Mouse (Mus musculus) ovary, postnatal 10 days (tissue): ENCODE data around the gene Lrrc74b.
"Not testable (repeated sequence)": the region's sequence is repeated elsewhere in the genome, so short reads cannot be mapped to it uniquely, and the experiment has no call there.

Experiments
- DNase-seq: peaks from one replicate; pipeline ENCODE4 v3.0.0; 2022; ENCODE audit warnings: low spot score

Gene Lrrc74b

GRCm38 (mm10) chr16:17552837-17553236, 8.2 kb downstream of the Lrrc74b start:
- no peak for DNase-seq

GRCm38 (mm10) chr16:17542632-17543031, 18.4 kb downstream of the Lrrc74b start:
- DNase-seq, result no peak

GRCm38 (mm10) chr16:17536584-17536983, 24.5 kb downstream of the Lrrc74b start:
- DNase-seq, result no peak

DNA sequence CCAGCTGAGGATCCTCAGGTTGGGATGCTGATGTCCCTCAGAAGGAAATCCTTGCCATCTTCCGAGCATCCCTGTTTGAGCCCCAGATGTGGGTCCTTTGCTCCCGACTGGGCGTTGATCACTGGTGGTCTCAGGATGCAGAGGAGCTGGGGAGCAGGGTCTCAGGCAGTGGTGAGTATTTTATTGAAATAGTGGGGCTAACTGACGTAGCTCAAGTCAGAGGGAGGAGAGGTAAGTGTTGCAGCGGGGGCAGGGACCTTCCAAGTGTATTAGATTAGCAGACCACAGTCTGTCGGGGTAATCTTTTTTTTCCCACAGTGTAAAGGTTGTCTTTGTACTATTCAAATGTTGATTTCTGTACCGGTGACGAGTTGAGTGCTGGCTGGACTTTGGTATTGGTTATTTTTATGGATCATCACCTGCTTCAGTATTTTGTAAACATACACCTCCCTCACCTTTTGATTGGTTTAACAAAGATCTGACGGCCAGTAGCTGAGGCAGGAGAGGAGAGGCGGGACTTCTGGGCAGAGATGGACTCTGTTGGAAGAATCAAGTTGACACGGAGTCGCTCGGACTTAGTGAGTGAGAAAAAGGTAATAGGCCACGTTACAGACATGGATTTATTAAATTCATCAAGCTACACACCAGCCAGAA, 28.2 kb downstream of the Lrrc74b start:
- DNase-seq, result no peak

DNA sequence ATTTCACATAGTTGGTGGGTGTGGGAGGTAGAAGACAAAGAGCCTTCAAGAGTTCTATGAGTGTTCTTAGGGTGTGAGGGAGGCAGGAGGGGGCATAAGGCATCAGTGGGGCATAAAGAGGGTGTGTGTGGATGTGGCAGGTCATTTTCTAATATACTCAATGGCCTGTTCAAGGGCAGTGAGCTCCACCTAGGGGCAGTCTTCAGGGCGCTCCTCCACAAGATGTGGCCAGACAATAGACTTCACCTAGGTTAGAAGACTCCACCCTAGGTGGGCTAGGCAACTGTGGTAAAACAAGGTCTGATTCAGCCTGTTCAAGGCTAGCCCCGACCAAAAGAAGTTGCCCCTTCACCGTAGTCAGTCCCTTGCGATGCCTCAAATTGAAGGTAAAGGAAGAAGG, 28.8 kb downstream of the Lrrc74b start:
- no peak for DNase-seq

GRCm38 (mm10) chr16:17530640-17531288, 30.3 kb downstream of the Lrrc74b start, which contains the start of gene Thap7:
Gene Thap7 (minus strand): TSS chr16:17531136.
- DNase-seq, result peak; percentile 90

DNA sequence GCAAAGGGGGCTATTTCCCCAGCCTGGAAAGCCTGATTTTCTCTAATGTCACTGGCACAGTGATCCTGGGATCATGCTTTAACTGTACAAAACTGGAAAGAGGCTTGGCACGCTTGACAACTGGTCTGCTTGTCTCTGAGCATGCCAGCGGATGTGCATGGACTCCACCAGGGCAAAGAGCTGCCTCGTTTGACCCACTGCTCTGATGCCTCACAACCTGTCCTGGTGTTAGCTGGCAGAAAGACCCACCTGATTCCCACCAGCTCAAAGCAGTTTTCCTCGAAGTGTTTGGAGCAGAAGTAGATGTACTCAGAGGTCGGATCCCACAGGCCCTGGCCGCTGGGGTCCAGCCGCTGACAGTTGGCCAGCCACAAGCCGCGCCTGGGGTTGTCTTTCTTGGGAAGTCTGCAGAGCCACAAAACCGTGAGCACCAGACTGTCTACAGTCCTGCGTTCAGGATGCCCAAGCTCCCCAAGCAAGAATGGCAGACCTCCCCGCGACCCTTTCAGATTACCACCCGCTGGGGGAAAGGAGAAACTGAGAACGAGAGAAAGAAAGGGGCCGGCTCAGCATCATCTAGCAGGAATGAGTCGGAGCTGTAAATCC, 31.0 kb downstream of the Lrrc74b start:
- DNase-seq, result no peak

DNA sequence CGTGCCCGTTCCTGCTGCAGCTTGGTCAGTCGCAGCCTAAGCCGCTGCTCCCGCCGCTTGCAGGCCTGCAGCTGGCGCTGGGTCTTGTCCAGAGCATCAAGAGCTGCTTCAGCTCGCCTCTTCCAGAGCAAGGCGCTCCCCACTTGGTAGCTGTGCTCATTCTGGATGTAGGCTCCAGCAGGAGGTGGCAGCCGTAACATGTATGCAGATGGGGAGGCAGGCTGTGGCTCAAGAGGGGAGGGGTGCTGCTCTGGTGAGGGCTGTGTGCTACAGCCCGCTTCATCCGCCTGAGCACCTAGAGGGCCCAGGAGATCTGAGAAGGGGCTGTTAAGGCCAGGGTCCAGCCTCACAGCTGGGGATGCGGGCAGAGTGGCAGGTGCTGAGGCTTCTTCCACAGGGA, 32.8 kb downstream of the Lrrc74b start:
- DNase-seq, result no peak

DNA sequence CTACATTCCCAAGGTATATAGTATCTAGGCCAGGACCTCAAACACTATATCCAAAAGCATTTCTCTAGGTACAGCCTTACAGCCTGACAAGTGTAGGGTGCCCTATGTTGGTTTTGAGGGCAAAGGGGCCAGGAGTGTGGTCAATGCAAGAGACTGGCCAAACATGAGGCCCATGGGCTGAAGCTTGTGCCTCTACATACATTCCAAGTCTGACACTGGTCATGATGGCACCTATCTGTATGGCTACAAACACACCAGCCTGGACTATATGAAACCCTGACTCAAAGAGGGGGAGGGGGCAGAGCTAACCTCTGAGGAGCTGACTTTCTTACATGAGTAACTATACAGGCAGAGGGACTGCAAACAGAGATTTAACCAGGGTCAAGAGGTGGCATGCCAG, 33.4 kb downstream of the Lrrc74b start:
- DNase-seq, result no peak

DNA sequence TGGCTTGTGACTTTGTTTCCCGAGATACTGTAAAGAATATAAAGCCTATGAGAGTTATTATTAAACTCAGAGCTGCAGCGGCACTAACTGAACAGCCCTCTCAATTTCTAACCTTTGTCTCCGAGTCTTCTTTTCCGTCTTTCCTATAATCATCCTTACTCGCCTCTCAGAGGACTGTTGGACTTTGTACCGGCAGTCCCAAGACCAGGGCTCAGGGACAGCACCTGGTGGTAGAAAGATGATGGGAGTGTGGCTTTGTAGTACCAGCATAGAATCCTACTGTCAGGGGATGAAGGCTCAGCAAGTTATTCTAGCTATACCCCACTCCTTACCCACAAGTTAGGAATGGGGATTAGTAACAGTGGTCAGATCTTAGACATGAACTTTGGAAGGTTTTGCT, 34.8 kb downstream of the Lrrc74b start:
- DNase-seq, result no peak

DNA sequence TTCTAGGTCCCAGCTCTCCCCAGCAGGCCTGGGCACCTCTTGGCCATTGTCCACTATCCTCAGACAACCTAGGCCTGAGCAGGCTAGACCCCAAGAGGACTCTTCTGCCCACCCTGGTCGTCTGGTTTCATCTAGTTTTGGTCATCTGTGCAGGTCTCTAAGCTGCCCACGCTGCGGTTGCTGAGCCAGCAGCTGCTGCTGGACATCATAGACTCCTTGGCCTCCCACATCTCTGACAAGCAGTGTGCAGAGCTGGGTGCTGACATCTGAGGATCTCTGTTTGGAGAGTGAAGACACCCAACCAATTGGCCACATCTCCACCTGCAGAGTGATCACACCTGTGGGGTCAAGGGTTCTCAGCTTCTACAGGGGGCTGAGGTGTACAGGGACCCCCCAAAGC, 35.5 kb downstream of the Lrrc74b start:
- DNase-seq, result no peak

GRCm38 (mm10) chr16:17524156-17524555, 36.9 kb downstream of the Lrrc74b start:
- no peak for DNase-seq

- no peak for DNase-seq
Observed at GRCm38 (mm10) chr16:17518910-17519309, 42.1 kb downstream of the Lrrc74b start.

- DNase-seq, result no peak
Observed at GRCm38 (mm10) chr16:17511431-17511830, 49.6 kb downstream of the Lrrc74b start.

DNA sequence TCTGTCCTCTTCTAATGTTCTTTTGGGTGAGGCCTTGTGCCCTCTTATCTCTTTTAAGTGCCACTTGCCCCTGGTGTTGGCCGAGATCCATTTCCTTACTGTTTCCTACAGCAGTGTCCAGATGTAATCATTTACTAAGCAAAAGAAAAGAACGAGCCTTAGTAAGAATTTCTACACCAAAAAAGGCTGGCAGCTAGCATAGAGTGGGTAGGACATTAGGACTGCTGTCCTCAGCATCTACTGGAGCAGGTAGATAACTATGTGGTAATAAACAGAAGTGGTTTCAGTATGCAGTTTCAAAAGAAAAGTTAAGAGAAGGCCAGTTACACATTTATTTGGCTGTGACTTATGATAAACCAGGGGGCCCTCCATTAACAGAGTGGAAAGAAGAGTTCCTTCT, 50.4 kb downstream of the Lrrc74b start:
- DNase-seq, result no peak

- DNase-seq, result no peak
Observed at GRCm38 (mm10) chr16:17510143-17510542, 50.9 kb downstream of the Lrrc74b start.

- no peak for DNase-seq
Observed at GRCm38 (mm10) chr16:17509240-17509597, 51.8 kb downstream of the Lrrc74b start.

DNA sequence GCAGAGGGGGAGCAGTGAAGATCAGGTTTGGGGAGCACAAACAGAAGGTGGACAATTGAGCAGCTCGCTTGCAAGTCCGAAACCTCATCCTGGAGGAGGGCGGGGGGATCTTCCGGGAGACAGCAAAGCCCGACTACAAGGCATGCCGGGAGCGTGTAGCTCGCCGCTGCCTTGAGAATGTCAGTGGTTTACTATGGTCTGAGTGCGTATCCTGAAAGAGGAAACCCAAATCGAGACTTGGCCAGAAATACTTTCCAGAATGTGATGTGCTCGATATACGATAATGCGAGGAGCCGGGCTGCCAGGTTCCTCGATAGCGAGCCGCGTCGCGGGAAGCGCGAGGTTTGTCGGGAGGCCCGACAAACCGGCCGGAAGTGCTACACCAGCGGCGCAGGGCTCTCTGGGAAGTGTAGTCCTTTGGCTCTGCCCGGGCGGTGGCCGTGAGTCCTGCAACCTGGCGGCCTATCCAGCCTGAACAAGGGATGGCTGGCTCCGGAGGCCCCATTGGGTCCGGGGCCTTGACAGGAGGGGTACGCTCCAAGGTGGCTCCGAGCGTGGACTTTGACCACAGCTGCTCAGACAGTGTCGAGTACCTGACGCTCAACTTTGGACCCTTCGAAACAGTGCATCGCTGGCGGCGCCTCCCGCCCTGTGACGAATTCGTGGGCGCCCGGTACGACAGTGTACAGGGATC, 52.4 kb downstream of the Lrrc74b start, which contains the start of gene Lztr1:
Gene Lztr1 (plus strand): TSS at position 143 of the 694 bp plus-strand sequence.
- peak; percentile 87 for DNase-seq

DNA sequence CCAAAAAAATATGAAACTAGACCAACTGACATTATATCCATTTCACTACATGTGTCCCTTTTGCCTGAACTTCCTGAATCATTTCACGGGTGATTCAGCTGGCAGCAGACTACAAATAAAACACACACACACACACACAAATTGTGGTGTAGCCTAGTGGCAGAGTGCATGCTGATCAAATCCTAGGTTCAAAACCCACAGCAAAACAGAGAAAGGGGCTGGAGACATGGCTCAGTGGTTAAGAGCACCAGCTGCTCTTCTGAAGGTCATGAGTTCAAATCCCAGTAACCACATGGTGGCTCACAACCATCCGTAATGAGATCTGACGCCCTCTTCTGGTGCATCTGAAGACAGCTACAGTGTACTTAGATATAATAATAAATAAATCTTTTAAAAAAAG, 53.0 kb downstream of the Lrrc74b start:
- DNase-seq, result not testable (repeated sequence)

GRCm38 (mm10) chr16:17507018-17507552, 54.0 kb downstream of the Lrrc74b start:
- no peak for DNase-seq

DNA sequence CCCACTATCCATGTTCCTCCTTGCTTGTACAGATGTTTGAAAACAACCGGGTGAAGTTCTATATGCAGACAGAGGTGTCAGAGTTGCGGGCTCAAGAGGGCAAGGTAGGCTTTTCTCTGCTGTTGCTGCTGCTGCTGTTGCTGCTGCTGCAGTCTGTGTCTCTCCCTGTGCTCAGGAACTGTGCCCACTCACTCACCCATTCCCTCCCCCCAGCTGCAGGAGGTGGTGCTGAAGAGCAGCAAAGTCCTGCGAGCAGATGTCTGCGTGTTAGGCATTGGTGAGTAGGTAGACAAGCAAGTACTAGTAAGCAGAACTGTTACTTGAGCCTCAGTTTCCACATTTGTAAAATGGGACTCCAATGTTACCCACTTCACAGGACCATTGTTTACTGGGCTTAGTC, 58.4 kb downstream of the Lrrc74b start:
- DNase-seq, result no peak

DNA sequence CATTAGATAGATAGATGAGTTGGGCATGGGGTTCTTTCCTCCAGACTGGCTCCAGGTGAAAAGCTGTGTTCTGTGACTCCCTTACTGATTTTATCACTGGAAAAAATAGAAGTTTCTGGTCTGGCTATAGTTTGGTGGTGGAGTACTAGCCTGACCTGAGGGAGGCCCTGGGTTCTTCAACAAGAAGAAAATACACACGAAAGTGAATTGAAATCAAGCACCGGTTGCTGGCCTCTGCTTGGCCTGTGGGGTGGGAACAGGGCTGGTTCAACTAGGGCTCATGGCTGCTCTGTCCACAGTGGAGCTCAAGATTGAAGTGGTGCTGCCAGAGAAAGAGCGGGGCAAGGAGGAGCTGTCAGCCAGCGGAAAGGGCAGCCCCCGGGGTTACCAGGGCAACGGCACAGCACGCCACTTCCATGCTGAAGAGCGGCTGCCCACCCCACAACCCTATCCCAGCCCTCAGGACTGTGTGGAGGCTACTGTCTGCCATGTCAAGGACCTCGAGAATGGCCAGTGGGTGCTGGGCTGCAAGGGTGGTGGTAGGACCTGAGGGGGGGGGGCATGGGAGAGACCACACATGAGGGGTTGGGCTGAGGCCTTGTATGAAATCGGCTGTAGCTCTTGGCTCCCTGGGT, 61.7 kb downstream of the Lrrc74b start:
- DNase-seq, result no peak
